Mouse (Mus musculus) kidney, adult 2 months (tissue): ENCODE results near the gene Hes1. TPM values are rescaled to one million over a fixed set of nuclear protein-coding genes. Genes with fewer than 3 reads are reported as not detected.
A peak's percentile ranks its signal among the peaks of the same experiment; 100 is the strongest.

Experiments used
- DNase-seq: peaks from one replicate; pipeline ENCODE4 v3.0.0; 2021
- H3K27ac ChIP-seq: fragments of 200-500 bp; 2 replicates; pipeline ENCODE4 v1.5.1; 2012; ENCODE audit warnings: low read depth, low read length, control low read depth, inconsistent platforms; ENCODE audit not compliant: insufficient read depth
- H3K27me3 ChIP-seq: fragments of 200-500 bp; replicated peaks from 2 replicates; pipeline ENCODE4 v1.6.1; 2012; ENCODE audit warnings: mild to moderate bottlenecking, moderate library complexity, low read length, inconsistent platforms; ENCODE audit not compliant: control insufficient read depth, insufficient read depth
- H3K36me3 ChIP-seq: fragments of 200-500 bp; 2 replicates; pipeline ENCODE4 v1.6.1; 2012; ENCODE audit warnings: mild to moderate bottlenecking, moderate library complexity, low read length, inconsistent platforms; ENCODE audit not compliant: control insufficient read depth, insufficient read depth
- H3K4me1 ChIP-seq: fragments of 200-500 bp; 2 replicates; pipeline ENCODE4 v1.6.1; 2011; ENCODE audit warnings: low read length; ENCODE audit not compliant: control insufficient read depth, insufficient read depth
- H3K4me3 ChIP-seq: fragments of 200-500 bp; 2 replicates; pipeline ENCODE4 v1.5.1; 2011; ENCODE audit warnings: mild to moderate bottlenecking, low read depth, low read length, control low read depth; ENCODE audit not compliant: insufficient read depth
- CTCF ChIP-seq: fragments of 200-500 bp; conservative IDR thresholded peaks from 2 replicates; pipeline ENCODE4 v1.5.1; 2011; ENCODE audit warnings: low read depth, mild to moderate bottlenecking, control low read depth, low read length, moderate library complexity, mixed read lengths; ENCODE audit not compliant: insufficient read depth, insufficient read length
- POLR2A ChIP-seq: fragments of 200-500 bp; IDR thresholded peaks from one replicate; pipeline ENCODE4 v1.6.1; 2011; ENCODE audit warnings: low read depth, low read length, control low read depth
- WGBS: fragments of 180-500 bp; shearing (Covaris S2); methylation state at CpG from one replicate; pipeline ENCODE4 v1.1.7; 2018; 5-methylcytosine and 5-hydroxymethylcytosine counted together
- polyA plus RNA-seq: library from polyadenylated mRNA; depleted of rRNA; stranded (reverse); fragments of >200 nt; gene quantifications from 2 replicates; pipeline ENCODE4 v1.2.3, GENCODE M21; 2012; rRNA removed

Gene Hes1
- polyA plus RNA-seq, 1 experiment, result 54.4 TPM

- Histone ChIP-seq H3K27me3 (no peaks in the 10 kb centered on the region), H3K27ac (peak overlapping the region; percentile 0; the same call in 1 of the 2 replicates), H3K36me3 (no peaks in the 10 kb centered on the region), H3K4me3 (no peak overlapping the region), H3K4me1 (peaks cover 10% of the 10 kb centered on the region; the same call in 1 of the 2 replicates)
- TF ChIP-seq POLR2A, result no peak
- no peak; the same call in 1 of the 2 replicates for TF ChIP-seq CTCF
- 41% methylated on average over 1 of the region's 1 CpGs for WGBS
- peak; percentile 84 for DNase-seq
These were observed 50.3 kb downstream of the Hes1 start for GRCm38 (mm10) chr16:30114451-30114850.

Other genes starting within 250 kb of the Hes1 start
- gene Cpn2, start 203.1 kb downstream of the Hes1 start, polyA plus RNA-seq, result 0.42 and 0.52 TPM in 2 replicates
- gene Lrrc15, start 218.9 kb downstream of the Hes1 start, polyA plus RNA-seq, result 0.01 TPM in 1 of 2 replicates, not detected in the other
- gene Gp5, start 246.4 kb downstream of the Hes1 start, polyA plus RNA-seq, result 0.04 and 0.14 TPM in 2 replicates